Mouse (Mus musculus) left cerebral cortex, adult 11 months (tissue): ENCODE measurements around the gene Trnt1.
A peak's percentile ranks its signal among the peaks of the same experiment; 100 is the strongest.

Experiments used
- DNase-seq: peaks from one replicate; pipeline ENCODE4 v3.0.0; 2022; ENCODE audit warnings: low spot score

Gene Trnt1

DNA sequence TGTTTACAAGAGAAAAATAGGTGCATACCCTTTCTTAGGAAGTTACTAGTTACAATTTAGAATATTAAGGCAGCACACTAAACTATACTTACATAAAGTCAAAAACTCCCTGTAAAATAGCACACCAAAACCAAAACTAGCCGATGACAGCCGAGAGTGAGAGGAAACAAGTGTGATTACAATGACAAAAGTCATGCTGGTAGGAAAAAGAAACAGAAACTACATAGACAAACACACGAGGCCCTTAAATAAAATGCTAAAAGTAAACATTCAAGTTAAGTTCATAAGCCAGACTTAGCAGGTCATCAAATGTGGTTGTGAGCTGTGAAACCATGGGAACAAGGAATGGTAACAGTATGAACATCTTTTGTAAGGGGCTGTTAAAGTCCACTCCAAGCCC lies 18.2 kb downstream of the Trnt1 start:
- DNase-seq: no peak

DNA sequence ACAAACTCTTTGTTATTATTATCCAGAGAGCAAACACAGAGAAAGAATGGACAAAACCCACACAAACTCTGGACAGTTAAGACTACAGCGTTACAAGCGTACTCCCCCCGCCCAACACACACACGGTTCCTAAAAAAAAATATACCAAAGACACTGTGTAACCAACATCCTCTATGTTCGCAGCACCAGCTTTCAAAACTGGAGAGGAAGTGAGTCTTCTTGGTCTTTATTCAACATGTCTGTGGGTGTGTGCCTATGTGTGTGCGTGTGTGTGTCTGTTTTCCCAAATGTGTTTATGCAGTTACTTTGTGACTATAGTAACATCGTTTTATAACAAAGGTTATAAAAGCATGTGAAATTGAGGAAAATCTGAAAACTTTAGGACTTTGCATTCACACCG lies 22.5 kb downstream of the Trnt1 start:
- no peak for DNase-seq

GRCm38 (mm10) chr6:106792486-106792885 lies 23.6 kb downstream of the Trnt1 start:
- no peak for DNase-seq

DNA sequence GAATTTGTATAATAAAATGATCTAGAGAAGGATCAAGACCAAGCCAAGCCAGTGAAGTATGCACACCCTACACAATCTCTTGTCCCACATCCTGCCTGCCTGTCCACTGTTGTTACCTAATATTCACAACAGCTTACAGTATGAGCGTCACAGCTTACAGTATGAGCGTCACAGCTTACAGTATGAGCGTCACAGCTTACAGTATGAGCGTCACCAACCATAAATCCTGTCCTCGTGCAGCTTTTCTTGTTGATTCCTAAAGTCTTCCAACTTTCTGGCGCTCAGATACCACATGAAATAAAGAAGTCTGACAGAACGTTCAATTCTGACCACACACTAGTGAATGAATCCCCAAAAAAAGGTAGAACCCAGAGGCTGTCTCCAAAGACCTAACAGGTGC lies 24.2 kb downstream of the Trnt1 start:
- no peak for DNase-seq

DNA sequence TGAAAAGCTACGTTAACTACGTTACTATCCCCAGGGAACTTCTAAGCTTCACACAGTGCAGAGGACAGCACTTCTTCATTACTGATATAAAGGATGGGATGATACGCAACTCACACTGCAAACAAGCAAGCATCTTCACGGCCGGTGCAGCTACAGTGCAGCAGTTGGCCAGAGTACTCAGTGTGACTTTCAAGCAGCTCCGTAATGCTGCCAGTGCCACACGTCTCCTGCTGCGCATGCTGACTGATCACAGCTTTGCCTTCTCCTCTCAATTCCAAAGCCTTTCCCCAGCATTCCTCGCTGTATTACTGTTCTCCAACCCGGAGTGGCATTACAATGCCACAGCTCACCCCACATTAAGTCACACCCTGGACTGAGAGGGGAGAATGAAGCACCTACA lies 24.7 kb downstream of the Trnt1 start:
- DNase-seq: no peak

- no peak for DNase-seq
Measured at GRCm38 (mm10) chr6:106794094-106794814, 25.3 kb downstream of the Trnt1 start.

GRCm38 (mm10) chr6:106799333-106800226 lies 30.7 kb downstream of the Trnt1 start, which contains the start of gene Crbn:
TSS of gene Crbn (minus strand) at chr6:106800077.
- peak; percentile 80 for DNase-seq

GRCm38 (mm10) chr6:106800227-106800557 lies 31.3 kb downstream of the Trnt1 start:
- no peak for DNase-seq

- DNase-seq: peak; percentile 49
Measured at GRCm38 (mm10) chr6:106804904-106805303, 36.0 kb downstream of the Trnt1 start.

DNA sequence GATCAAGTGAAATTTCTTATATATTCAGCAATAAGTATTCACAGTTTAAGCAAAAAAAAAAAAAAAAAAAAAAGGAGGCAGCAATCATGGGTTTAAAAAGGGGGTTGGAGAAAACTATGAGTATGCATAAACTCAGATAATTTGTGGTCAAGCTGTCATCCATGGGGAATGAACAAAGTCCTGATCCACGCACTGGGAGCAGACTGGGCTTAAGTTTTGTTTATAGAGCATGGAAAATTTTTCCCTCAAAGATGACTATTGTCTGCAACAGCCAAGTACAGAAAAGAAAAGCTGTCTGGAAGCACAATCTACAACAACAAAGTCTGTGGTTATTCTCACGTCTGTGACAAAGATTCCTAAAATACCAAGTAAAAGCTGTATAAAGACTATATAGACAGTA lies 40.2 kb downstream of the Trnt1 start:
- DNase-seq: no peak

DNA sequence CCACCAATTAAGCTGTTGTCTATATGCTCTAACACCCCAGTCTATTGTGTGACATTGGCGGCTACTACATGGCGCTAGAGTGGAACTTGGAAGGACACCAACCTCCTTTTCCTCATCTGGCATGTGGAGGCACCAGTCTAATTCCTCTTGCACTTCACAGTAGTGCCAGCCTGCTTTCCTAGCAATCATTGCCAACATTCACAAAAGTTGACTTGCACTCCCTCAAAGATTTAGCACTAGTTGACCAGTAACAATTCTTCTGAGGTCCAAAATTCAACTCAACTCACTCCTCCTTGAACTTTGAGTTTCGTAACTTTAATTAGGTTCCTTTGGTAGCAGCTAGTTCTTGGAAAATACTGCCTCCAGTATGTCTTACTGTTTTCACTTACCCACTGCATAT lies 41.8 kb downstream of the Trnt1 start:
- no peak for DNase-seq

DNA sequence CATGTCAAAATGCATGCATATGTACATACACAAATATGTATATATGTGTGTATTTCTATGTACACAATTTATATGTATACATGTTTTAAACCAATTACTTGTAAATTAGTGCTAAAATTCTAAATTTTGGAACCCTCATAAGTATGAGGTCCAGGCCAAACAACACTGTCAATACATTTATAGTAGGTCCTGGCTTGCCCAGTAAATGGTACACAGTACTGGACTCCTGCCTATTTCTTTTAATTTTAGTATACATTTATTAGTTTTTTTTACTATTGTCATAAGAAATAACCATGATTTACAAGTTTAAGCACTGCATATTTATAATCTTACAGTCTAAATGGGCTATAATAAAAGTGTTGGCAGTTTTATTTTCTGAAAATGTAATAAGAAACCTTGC lies 50.3 kb downstream of the Trnt1 start:
- no peak for DNase-seq

- no peak for DNase-seq
Measured at GRCm38 (mm10) chr6:106819906-106820305, 51.0 kb downstream of the Trnt1 start.

- no peak for DNase-seq
Measured at GRCm38 (mm10) chr6:106820566-106820965, 51.6 kb downstream of the Trnt1 start.

GRCm38 (mm10) chr6:106822329-106822728 lies 53.4 kb downstream of the Trnt1 start:
- peak; percentile 18 for DNase-seq
